Mouse (Mus musculus) urinary bladder, postnatal 36 days (tissue): ENCODE data around the gene Dcx.
A peak's percentile ranks its signal among the peaks of the same experiment; 100 is the strongest.

Experiments
- DNase-seq, 2 experiments: peaks; one replicate each; pipeline ENCODE4 v3.0.0; 2022; ENCODE audit warnings: low spot score in 2 of 2, mixed read lengths in 1 of 2

Gene Dcx

GRCm38 (mm10) chrX:143932958-143933357, at the start of gene Dcx:
Gene Dcx, minus strand, starts transcription at chrX:143933311.
- DNase-seq, result no peak

- DNase-seq, result no peak
These were observed 33.1 kb upstream of the Dcx start for GRCm38 (mm10) chrX:143966249-143966648.

- no peak for DNase-seq
These were observed 560 bp upstream of the Dcx start for GRCm38 (mm10) chrX:143933671-143934070.

- no peak for DNase-seq
These were observed 581 bp downstream of the Dcx start for GRCm38 (mm10) chrX:143932530-143932929.

- DNase-seq, result no peak
These were observed 1.5 kb downstream of the Dcx start for GRCm38 (mm10) chrX:143931400-143932185.

- DNase-seq, result no peak
These were observed 11.0 kb downstream of the Dcx start for GRCm38 (mm10) chrX:143922070-143922469.

- DNase-seq, result no peak
These were observed 26.2 kb downstream of the Dcx start for GRCm38 (mm10) chrX:143906699-143907471.

GRCm38 (mm10) chrX:143904689-143905088, 28.4 kb downstream of the Dcx start:
- DNase-seq, result no peak

- DNase-seq, result no peak
These were observed 30.8 kb downstream of the Dcx start for GRCm38 (mm10) chrX:143902300-143902699.

GRCm38 (mm10) chrX:143897363-143898285, 35.5 kb downstream of the Dcx start:
- DNase-seq, result no peak

- no peak for DNase-seq
These were observed 36.2 kb downstream of the Dcx start for GRCm38 (mm10) chrX:143896936-143897335.

- no peak for DNase-seq
These were observed 39.9 kb downstream of the Dcx start for GRCm38 (mm10) chrX:143893180-143893579.

GRCm38 (mm10) chrX:143885765-143886164, 47.3 kb downstream of the Dcx start:
- peak in 1 of 2 experiments; percentile 31 for DNase-seq

GRCm38 (mm10) chrX:143884953-143885352, 48.2 kb downstream of the Dcx start:
- DNase-seq, result no peak

- no peak for DNase-seq
These were observed 48.8 kb downstream of the Dcx start for GRCm38 (mm10) chrX:143884299-143884698.

GRCm38 (mm10) chrX:143881806-143882468, 51.2 kb downstream of the Dcx start:
- no peak for DNase-seq

- DNase-seq, result no peak
These were observed 53.5 kb downstream of the Dcx start for GRCm38 (mm10) chrX:143879631-143880030.

- DNase-seq, result no peak
These were observed 65.9 kb downstream of the Dcx start for GRCm38 (mm10) chrX:143867129-143867664.

- no peak for DNase-seq
These were observed 81.8 kb downstream of the Dcx start for GRCm38 (mm10) chrX:143851351-143851750.

GRCm38 (mm10) chrX:143849969-143850368, 83.1 kb downstream of the Dcx start:
- no peak for DNase-seq

- DNase-seq, result no peak
These were observed 86.5 kb downstream of the Dcx start for GRCm38 (mm10) chrX:143846637-143847036.
